Mouse (Mus musculus) embryonic facial prominence, embryonic 15.5 days (tissue): ENCODE results near the gene Zfp367. TPM values are rescaled to one million over a fixed set of nuclear protein-coding genes. Genes with fewer than 3 reads are reported as not detected.

ENCODE experiments used
- ATAC-seq: fragments of 200-750 bp; cut with Nextera tagmentation; 2 replicates; pipeline ENCODE4 v1.8.0; 2017; ENCODE audit warnings: low read depth, moderate TSS enrichment; ENCODE audit not compliant: insufficient number of reproducible peaks, low FRiP score, low TSS enrichment
- H3K27ac ChIP-seq: fragments of 300-500 bp; sonication (generic); replicated peaks from 2 replicates; pipeline ENCODE4 v1.5.1; 2015; ENCODE audit warnings: mild to moderate bottlenecking, inconsistent platforms
- H3K27me3 ChIP-seq: fragments of 300-500 bp; sonication (generic); 2 replicates; pipeline ENCODE4 v1.6.1; 2015; ENCODE audit warnings: inconsistent platforms
- H3K36me3 ChIP-seq: fragments of 300-500 bp; sonication (generic); 2 replicates; pipeline ENCODE4 v1.6.1; 2015; ENCODE audit warnings: mild to moderate bottlenecking, inconsistent platforms
- H3K4me1 ChIP-seq: fragments of 300-500 bp; sonication (generic); 2 replicates; pipeline ENCODE4 v1.6.1; 2015; ENCODE audit warnings: inconsistent platforms
- H3K4me2 ChIP-seq: fragments of 300-500 bp; sonication (generic); replicated peaks from 2 replicates; pipeline ENCODE4 v1.6.1; 2015; ENCODE audit warnings: mild to moderate bottlenecking, inconsistent platforms
- H3K4me3 ChIP-seq: fragments of 300-500 bp; sonication (generic); replicated peaks from 2 replicates; pipeline ENCODE4 v1.5.1; 2015; ENCODE audit warnings: mild to moderate bottlenecking, inconsistent platforms
- H3K9ac ChIP-seq: fragments of 300-500 bp; sonication (generic); 2 replicates; pipeline ENCODE4 v1.6.1; 2015; ENCODE audit warnings: inconsistent platforms
- H3K9me3 ChIP-seq: fragments of 300-500 bp; sonication (generic); replicated peaks from 2 replicates; pipeline ENCODE4 v1.6.1; 2016; ENCODE audit warnings: inconsistent platforms
- WGBS: fragments of 180-500 bp; shearing (Covaris S2); methylation state at CpG from one replicate; pipeline ENCODE4 v1.1.7; 2015; 5-methylcytosine and 5-hydroxymethylcytosine counted together
- polyA plus RNA-seq: library from polyadenylated mRNA; unstranded; fragments of >200 nt; fragmentation: Nextera tagmentation; extraction: Ambion mirVana; gene quantifications from 2 replicates; pipeline ENCODE4 v1.2.1, GENCODE M21; 2015

Zfp367 gene
- polyA plus RNA-seq, 1 experiment from 2014 or later, result 18.8 TPM

DNA sequence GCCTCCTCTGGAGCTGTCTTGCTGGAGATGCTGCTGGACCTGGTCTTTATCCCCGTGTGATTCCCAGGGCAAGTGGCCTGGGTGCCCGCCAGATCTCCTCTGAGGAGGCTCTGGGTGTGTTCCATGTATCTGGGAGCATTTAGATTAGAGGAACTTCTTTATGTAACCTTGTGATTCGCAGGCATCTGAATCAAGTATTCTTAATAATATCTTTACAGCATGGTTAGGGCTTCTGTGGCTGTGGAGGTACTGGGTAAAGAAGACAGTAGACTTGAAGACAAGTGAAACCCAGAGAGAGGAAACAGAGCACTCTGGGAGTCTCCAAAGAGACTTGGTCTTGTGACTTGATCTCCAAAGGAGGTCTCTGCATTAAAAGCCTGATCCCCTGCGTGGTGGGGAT is 63.9 kb downstream of the Zfp367 start, which contains the start of gene Hsd17b3:
Gene Hsd17b3 (minus strand): TSS at position 101 of the 400 bp plus-strand sequence.
- H3K27ac ChIP-seq, result no peak within 1 kb of the TSS
- 0 out of 2 replicates have a peak, but pooled peaks cover 4% of the 10 kb centered on the region for H3K4me1 ChIP-seq
- no peaks in the 10 kb centered on the region for H3K36me3 ChIP-seq
- H3K4me3 ChIP-seq, result no peak within 1 kb of the TSS
- no peaks in the 10 kb centered on the region for H3K9me3 ChIP-seq
- H3K4me2 ChIP-seq, result no peak within 1 kb of the TSS
- H3K9ac ChIP-seq, result no peak within 1 kb of the TSS
- no peaks in the 10 kb centered on the region for H3K27me3 ChIP-seq
- ATAC-seq, result no peak
- WGBS, result 80% methylated on average over 4 of the region's 4 CpGs

DNA sequence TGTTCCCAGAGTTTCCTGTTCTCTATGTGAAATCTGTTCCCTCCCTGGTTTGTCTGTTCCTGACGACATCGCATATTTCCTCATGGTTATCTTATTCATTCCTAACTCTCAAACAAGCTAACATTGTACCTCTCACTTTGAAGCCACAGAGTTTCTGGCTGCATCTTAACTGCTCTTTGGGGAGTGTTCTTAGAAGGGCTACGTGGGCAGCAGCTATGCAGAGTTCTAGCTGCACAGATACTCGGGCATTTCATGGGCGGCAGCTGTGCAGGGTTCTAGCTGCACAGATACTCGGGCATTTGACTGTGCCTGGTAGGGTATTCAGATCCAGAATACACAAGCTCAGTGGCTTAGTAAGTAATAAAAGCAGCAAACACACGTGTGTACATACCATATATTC is 64.9 kb downstream of the Zfp367 start:
- H3K36me3 ChIP-seq, result no peaks in the 10 kb centered on the region
- no peaks in the 10 kb centered on the region for H3K9me3 ChIP-seq
- H3K4me1 ChIP-seq, result 0 out of 2 replicates have a peak, but pooled peaks cover 4% of the 10 kb centered on the region
- ATAC-seq, result no peak
- no peaks in the 10 kb centered on the region for H3K27me3 ChIP-seq
- H3K4me2 ChIP-seq, result no peak overlapping the region
- H3K4me3 ChIP-seq, result no peak overlapping the region
- H3K27ac ChIP-seq, result no peak overlapping the region
- no peak overlapping the region for H3K9ac ChIP-seq
- 76% methylated on average over 7 of the region's 7 CpGs for WGBS

DNA sequence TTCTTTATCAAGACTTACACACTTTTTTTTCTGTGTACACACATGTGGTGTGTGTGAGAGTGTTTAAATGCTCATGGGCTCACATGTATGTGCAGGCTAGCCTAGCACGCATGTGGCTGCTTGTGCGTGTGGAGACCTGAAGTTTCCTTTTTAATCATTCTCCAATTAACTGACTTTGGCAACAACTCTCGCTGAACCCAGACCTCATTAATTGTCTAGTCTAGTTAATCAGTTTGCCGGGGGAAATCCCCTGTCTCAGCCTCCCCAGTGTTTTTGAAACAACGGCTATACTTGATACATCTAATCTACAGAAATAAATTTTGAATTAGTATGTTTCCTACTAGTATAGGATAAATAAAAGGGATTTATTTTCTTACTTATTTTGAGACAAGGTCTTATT is 67.0 kb downstream of the Zfp367 start:
- Histone ChIP-seq H3K4me2 (no peak overlapping the region), H3K4me3 (no peak overlapping the region), H3K36me3 (no peaks in the 10 kb centered on the region), H3K9me3 (no peaks in the 10 kb centered on the region), H3K27me3 (no peaks in the 10 kb centered on the region), H3K27ac (no peak overlapping the region), H3K4me1 (peaks cover 4% of the 10 kb centered on the region; the same call in 1 of the 2 replicates), H3K9ac (no peak overlapping the region)
- WGBS, result 76% methylated on average over 5 of the region's 5 CpGs
- ATAC-seq, result no peak

DNA sequence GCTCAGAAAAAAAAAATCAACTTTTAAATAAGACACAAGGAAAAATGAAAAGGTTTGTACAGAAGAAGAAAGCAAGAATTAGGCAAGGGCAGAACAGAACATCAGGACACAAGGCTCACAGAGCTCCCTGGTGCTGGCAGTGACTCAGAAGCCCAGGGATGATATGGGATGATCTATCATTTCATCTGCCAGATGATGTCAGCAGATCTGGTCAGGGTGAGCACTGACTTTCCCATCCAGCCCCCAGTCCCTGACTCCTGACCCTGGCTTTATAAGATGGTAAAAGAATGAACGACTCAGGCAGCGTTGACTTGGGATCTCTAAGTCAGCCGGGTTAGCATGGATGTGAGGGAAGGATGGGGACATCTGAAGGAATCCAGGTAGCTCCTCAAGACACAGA is 69.7 kb downstream of the Zfp367 start:
- no peak for ATAC-seq
- no peak overlapping the region for H3K4me2 ChIP-seq
- H3K4me1 ChIP-seq, result peaks cover 4% of the 10 kb centered on the region; the same call in 1 of the 2 replicates
- no peak overlapping the region for H3K9ac ChIP-seq
- no peak overlapping the region for H3K4me3 ChIP-seq
- H3K9me3 ChIP-seq, result no peaks in the 10 kb centered on the region
- H3K27ac ChIP-seq, result no peak overlapping the region
- no peaks in the 10 kb centered on the region for H3K27me3 ChIP-seq
- 87% methylated on average over 3 of the region's 3 CpGs for WGBS
- no peaks in the 10 kb centered on the region for H3K36me3 ChIP-seq

Other genes with a start within 250 kb of the Zfp367 start
- gene Hsd17b3, start 64.0 kb downstream of the Zfp367 start, polyA plus RNA-seq, result not detected in 2 replicates
- 4.3 and 6.4 TPM in 2 replicates for gene Slc35d2, start 23.8 kb downstream of the Zfp367 start, polyA plus RNA-seq
- 24.8 and 26.4 TPM in 2 replicates for gene Habp4, start 8.6 kb upstream of the Zfp367 start, polyA plus RNA-seq
- gene Cdc14b, start 122.1 kb upstream of the Zfp367 start, polyA plus RNA-seq, result 14.4 and 15.2 TPM in 2 replicates
- 41.0 and 45.8 TPM in 2 replicates for gene Aaed1, start 159.5 kb upstream of the Zfp367 start, polyA plus RNA-seq
- 193 and 195 TPM in 2 replicates for gene Ctsl, start 217.7 kb upstream of the Zfp367 start, polyA plus RNA-seq